Mouse (Mus musculus) hindbrain, embryonic 11.5 days (tissue): ENCODE measurements around the gene Ilf3. TPM values are rescaled to one million over a fixed set of nuclear protein-coding genes. Genes with fewer than 3 reads are reported as not detected.

Experiments
- ATAC-seq: fragments of 200-750 bp; cut with Nextera tagmentation; 2 replicates; pipeline ENCODE4 v1.8.0; 2017; ENCODE audit warnings: mild to moderate bottlenecking, moderate TSS enrichment, moderate library complexity; ENCODE audit not compliant: low FRiP score
- DNase-seq: peaks from one replicate; pipeline ENCODE4 v3.0.0-alpha.2; 2015; ENCODE audit warnings: low spot score
- H3K27ac ChIP-seq: fragments of 300-500 bp; sonication (generic); 2 replicates; pipeline ENCODE4 v1.5.1; 2014; ENCODE audit warnings: mild to moderate bottlenecking, low read depth, low read length
- H3K27me3 ChIP-seq: fragments of 300-500 bp; sonication (generic); 2 replicates; pipeline ENCODE4 v1.6.1; 2014; ENCODE audit warnings: mild to moderate bottlenecking, low read length, moderate library complexity, mixed read lengths; ENCODE audit not compliant: control insufficient read depth, insufficient read depth
- H3K36me3 ChIP-seq: fragments of 300-500 bp; sonication (generic); 2 replicates; pipeline ENCODE4 v1.6.1; 2014; ENCODE audit warnings: mild to moderate bottlenecking, low read length, moderate library complexity, mixed read lengths; ENCODE audit not compliant: control insufficient read depth, insufficient read depth
- H3K4me1 ChIP-seq: fragments of 300-500 bp; sonication (generic); replicated peaks from 2 replicates; pipeline ENCODE4 v1.6.1; 2014; ENCODE audit warnings: low read length, mixed read lengths; ENCODE audit not compliant: control insufficient read depth, insufficient read depth
- H3K4me2 ChIP-seq: fragments of 300-500 bp; sonication (generic); replicated peaks from 2 replicates; pipeline ENCODE4 v1.6.1; 2014; ENCODE audit warnings: mild to moderate bottlenecking, low read depth, low read length
- H3K4me3 ChIP-seq: fragments of 300-500 bp; sonication (generic); 2 replicates; pipeline ENCODE4 v1.5.1; 2014; ENCODE audit warnings: low read depth, low read length
- H3K9ac ChIP-seq: fragments of 300-500 bp; sonication (generic); 2 replicates; pipeline ENCODE4 v1.6.1; 2014; ENCODE audit warnings: low read depth, low read length
- H3K9me3 ChIP-seq: fragments of 300-500 bp; sonication (generic); 2 replicates; pipeline ENCODE4 v1.6.1; 2016; ENCODE audit warnings: low read length; ENCODE audit not compliant: control insufficient read depth
- WGBS: fragments of 180-500 bp; shearing (Covaris S2); extraction: QIAGEN DNeasy Blood & Tissue Kit; methylation state at CpG from one replicate; pipeline ENCODE4 v1.1.7; 2014; 5-methylcytosine and 5-hydroxymethylcytosine counted together
- polyA plus RNA-seq: library from polyadenylated mRNA; unstranded; fragments of >200 nt; fragmentation: Nextera tagmentation; extraction: Ambion mirVana; gene quantifications from 2 replicates; pipeline ENCODE4 v1.2.1, GENCODE M21; 2014

The Ilf3 gene
- polyA plus RNA-seq, 1 experiment from 2014 or later, result 232 TPM

- H3K27me3 ChIP-seq, result no peaks in the 10 kb centered on the region
- DNase-seq (no peak), ATAC-seq (no peak)
- H3K4me3 ChIP-seq, result no peak overlapping the region
- no peaks in the 10 kb centered on the region for H3K36me3 ChIP-seq
- 80% methylated on average over 4 of the region's 4 CpGs for WGBS
- H3K9me3 ChIP-seq, result no peaks in the 10 kb centered on the region
- no peak overlapping the region for H3K27ac ChIP-seq
- no peak overlapping the region for H3K9ac ChIP-seq
- no peak overlapping the region for H3K4me2 ChIP-seq
- no peaks in the 10 kb centered on the region for H3K4me1 ChIP-seq
These were observed 86.9 kb downstream of the Ilf3 start for GRCm38 (mm10) chr9:21454556-21454955.

Other genes with a start within 250 kb of the Ilf3 start
- gene Tyk2, start 236.6 kb upstream of the Ilf3 start, polyA plus RNA-seq, result 6.9 and 8.0 TPM in 2 replicates
- gene Cdc37, start 217.9 kb upstream of the Ilf3 start, polyA plus RNA-seq, result 306 and 307 TPM in 2 replicates
- 5.2 and 5.7 TPM in 2 replicates for gene Pde4a, start 202.2 kb upstream of the Ilf3 start, polyA plus RNA-seq
- 23.6 and 23.7 TPM in 2 replicates for gene Keap1, start 128.5 kb upstream of the Ilf3 start, polyA plus RNA-seq
- gene S1pr5, start 119.4 kb upstream of the Ilf3 start, polyA plus RNA-seq, result 0.59 and 0.73 TPM in 2 replicates
- gene Atg4d, start 102.6 kb upstream of the Ilf3 start, polyA plus RNA-seq, result 45.3 and 50.6 TPM in 2 replicates
- 13.5 and 15.9 TPM in 2 replicates for gene Kri1, start 79.9 kb upstream of the Ilf3 start, polyA plus RNA-seq
- 80.3 and 83.2 TPM in 2 replicates for gene Cdkn2d, start 76.5 kb upstream of the Ilf3 start, polyA plus RNA-seq
- 3.4 and 5.0 TPM in 2 replicates for gene Ap1m2, start 55.5 kb upstream of the Ilf3 start, polyA plus RNA-seq
- gene Slc44a2, start 47.2 kb upstream of the Ilf3 start, polyA plus RNA-seq, result 60.4 and 66.4 TPM in 2 replicates
- 47.5 and 48.9 TPM in 2 replicates for gene Qtrt1, start 44.0 kb downstream of the Ilf3 start, polyA plus RNA-seq
- gene Dnm2, start 57.0 kb downstream of the Ilf3 start, polyA plus RNA-seq, result 59.2 and 64.8 TPM in 2 replicates
- 59.1 and 66.0 TPM in 2 replicates for gene Tmed1, start 142.4 kb downstream of the Ilf3 start, polyA plus RNA-seq
- 2.6 and 5.3 TPM in 2 replicates for gene AB124611, start 158.3 kb downstream of the Ilf3 start, polyA plus RNA-seq
- gene Carm1, start 179.0 kb downstream of the Ilf3 start, polyA plus RNA-seq, result 50.1 and 59.7 TPM in 2 replicates
- 53.9 and 61.7 TPM in 2 replicates for gene Timm29, start 224.9 kb downstream of the Ilf3 start, polyA plus RNA-seq
- gene Yipf2, start 225.0 kb downstream of the Ilf3 start, polyA plus RNA-seq, result 16.0 and 16.9 TPM in 2 replicates
- 142 and 146 TPM in 2 replicates for gene Smarca4, start 248.3 kb downstream of the Ilf3 start, polyA plus RNA-seq